Mouse (Mus musculus) erythroblast, adult 5-6 weeks (primary cell): ENCODE results near the gene Fam83g. TPM values are rescaled to one million over a fixed set of nuclear protein-coding genes. Genes with fewer than 3 reads are reported as not detected.

ENCODE experiments used
- total RNA-seq, 2 experiments: library from RNA; stranded (forward) in 1 of 2; stranded (reverse) in 1 of 2; fragments of 150-400 nt in 1 of 2; fragments of 200-764, 138-1000 nt in 1 of 2; gene quantifications; 2 replicates each; pipeline versions ENCODE4 v1.2.3 to v1.2.4; 2015 to 2017; ENCODE audit warnings: low replicate concordance in 2 of 2

Gene Fam83g
- total RNA-seq, 2 experiments from 2014 or later, result 0.17 TPM; not detected in 1

Other genes starting within 250 kb of the Fam83g start
- gene Rnf112, start 230.0 kb upstream of the Fam83g start, total RNA-seq (2015; ENCODE audit: low replicate concordance), result not detected in 2 replicates
- gene Rnf112, start 230.0 kb upstream of the Fam83g start, total RNA-seq (2017; ENCODE audit: low replicate concordance), result not detected in 2 replicates
- not detected in 2 replicates for gene Mfap4, start 198.7 kb upstream of the Fam83g start, total RNA-seq (2015; ENCODE audit: low replicate concordance)
- not detected in 2 replicates for gene Mfap4, start 198.7 kb upstream of the Fam83g start, total RNA-seq (2017; ENCODE audit: low replicate concordance)
- 4.4 and 8.3 TPM in 2 replicates for gene Mapk7, start 189.7 kb upstream of the Fam83g start, total RNA-seq (2015; ENCODE audit: low replicate concordance)
- 2.8 and 3.7 TPM in 2 replicates for gene Mapk7, start 189.7 kb upstream of the Fam83g start, total RNA-seq (2017; ENCODE audit: low replicate concordance)
- gene B9d1, start 178.9 kb upstream of the Fam83g start, total RNA-seq (2015; ENCODE audit: low replicate concordance), result not detected in 2 replicates
- not detected in 2 replicates for gene B9d1, start 178.9 kb upstream of the Fam83g start, total RNA-seq (2017; ENCODE audit: low replicate concordance)
- gene Epn2, start 104.4 kb upstream of the Fam83g start, total RNA-seq (2015; ENCODE audit: low replicate concordance), result not detected in 2 replicates
- gene Epn2, start 104.4 kb upstream of the Fam83g start, total RNA-seq (2017; ENCODE audit: low replicate concordance), result 2.0 TPM in 1 of 2 replicates, not detected in the other
- not detected in 2 replicates for gene Grap, start 30.8 kb upstream of the Fam83g start, total RNA-seq (2015; ENCODE audit: low replicate concordance)
- 0.56 TPM in 1 of 2 replicates, not detected in the other for gene Grap, start 30.8 kb upstream of the Fam83g start, total RNA-seq (2017; ENCODE audit: low replicate concordance)
- not detected in 2 replicates for gene Slc5a10, start 36.7 kb downstream of the Fam83g start, total RNA-seq (2015; ENCODE audit: low replicate concordance)
- gene Slc5a10, start 36.7 kb downstream of the Fam83g start, total RNA-seq (2017; ENCODE audit: low replicate concordance), result not detected in 2 replicates
- 6.7 and 13.2 TPM in 2 replicates for gene Prpsap2, start 78.0 kb downstream of the Fam83g start, total RNA-seq (2015; ENCODE audit: low replicate concordance)
- 12.3 and 14.1 TPM in 2 replicates for gene Prpsap2, start 78.0 kb downstream of the Fam83g start, total RNA-seq (2017; ENCODE audit: low replicate concordance)
- gene Ulk2, start 171.0 kb downstream of the Fam83g start, total RNA-seq (2015; ENCODE audit: low replicate concordance), result 8.5 and 11.3 TPM in 2 replicates
- 6.0 and 7.5 TPM in 2 replicates for gene Ulk2, start 171.0 kb downstream of the Fam83g start, total RNA-seq (2017; ENCODE audit: low replicate concordance)
- 20.4 and 22.8 TPM in 2 replicates for gene Akap10, start 246.2 kb downstream of the Fam83g start, total RNA-seq (2015; ENCODE audit: low replicate concordance)
- gene Akap10, start 246.2 kb downstream of the Fam83g start, total RNA-seq (2017; ENCODE audit: low replicate concordance), result 18.3 and 20.4 TPM in 2 replicates